Mouse (Mus musculus) large intestine, adult 2 months (tissue): ENCODE results near the gene Fam222b. TPM values are rescaled to one million over a fixed set of nuclear protein-coding genes. Genes with fewer than 3 reads are reported as not detected.

Experiments
- DNase-seq: peaks from one replicate; pipeline ENCODE4 v3.0.0-alpha.2; 2012; ENCODE audit warnings: low read depth, low spot score
- WGBS: fragments of 180-500 bp; shearing (Covaris S2); methylation state at CpG from one replicate; pipeline ENCODE4 v1.1.7; 2018; 5-methylcytosine and 5-hydroxymethylcytosine counted together
- polyA plus RNA-seq: library from polyadenylated mRNA; depleted of rRNA; stranded (reverse); fragments of >200 nt; gene quantifications from 2 replicates; pipeline ENCODE4 v1.2.3, GENCODE M21; 2012; rRNA removed

Fam222b gene
- polyA plus RNA-seq, 1 experiment: 7.8 TPM

GRCm38 (mm10) chr11:78193113-78193512 is 98.7 kb downstream of the Fam222b start, which contains the start of gene Proca1:
Proca1 (plus strand) TSS chr11:78193392.
- no peak for DNase-seq
- 33% methylated on average over 1 of the region's 1 CpGs for WGBS

- 1% methylated on average over 30 of the region's 30 CpGs for WGBS
- DNase-seq: no peak
Measured at GRCm38 (mm10) chr11:78194411-78195100, 100.1 kb downstream of the Fam222b start.

GRCm38 (mm10) chr11:78195101-78195863 is 100.8 kb downstream of the Fam222b start:
- 59% methylated on average over 23 of the region's 23 CpGs for WGBS
- DNase-seq: no peak

DNA sequence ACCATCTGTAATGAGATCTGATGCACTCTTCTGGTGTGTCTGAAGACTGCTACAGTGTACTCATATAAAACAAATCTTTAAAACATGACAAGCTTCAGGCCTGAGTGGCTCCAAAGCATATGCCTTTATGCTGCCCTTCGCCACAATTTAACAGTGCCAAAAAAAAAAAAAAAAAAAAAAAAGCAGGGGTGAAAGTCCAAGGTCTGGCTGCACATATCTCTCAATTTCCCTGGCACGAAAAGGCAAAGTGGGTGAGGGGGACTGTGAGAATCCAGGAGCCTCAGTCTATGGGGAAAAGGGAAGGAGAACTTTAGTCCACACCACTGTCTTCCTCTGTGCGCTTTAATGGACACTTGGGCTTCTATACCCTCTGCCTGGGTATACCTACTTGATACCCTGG is 107.9 kb downstream of the Fam222b start:
- DNase-seq: no peak
- 48% methylated on average over 3 of the region's 3 CpGs for WGBS

- WGBS: 82% methylated on average over 6 of the region's 6 CpGs
- no peak for DNase-seq
Measured at GRCm38 (mm10) chr11:78204287-78204686, 109.8 kb downstream of the Fam222b start.

DNA sequence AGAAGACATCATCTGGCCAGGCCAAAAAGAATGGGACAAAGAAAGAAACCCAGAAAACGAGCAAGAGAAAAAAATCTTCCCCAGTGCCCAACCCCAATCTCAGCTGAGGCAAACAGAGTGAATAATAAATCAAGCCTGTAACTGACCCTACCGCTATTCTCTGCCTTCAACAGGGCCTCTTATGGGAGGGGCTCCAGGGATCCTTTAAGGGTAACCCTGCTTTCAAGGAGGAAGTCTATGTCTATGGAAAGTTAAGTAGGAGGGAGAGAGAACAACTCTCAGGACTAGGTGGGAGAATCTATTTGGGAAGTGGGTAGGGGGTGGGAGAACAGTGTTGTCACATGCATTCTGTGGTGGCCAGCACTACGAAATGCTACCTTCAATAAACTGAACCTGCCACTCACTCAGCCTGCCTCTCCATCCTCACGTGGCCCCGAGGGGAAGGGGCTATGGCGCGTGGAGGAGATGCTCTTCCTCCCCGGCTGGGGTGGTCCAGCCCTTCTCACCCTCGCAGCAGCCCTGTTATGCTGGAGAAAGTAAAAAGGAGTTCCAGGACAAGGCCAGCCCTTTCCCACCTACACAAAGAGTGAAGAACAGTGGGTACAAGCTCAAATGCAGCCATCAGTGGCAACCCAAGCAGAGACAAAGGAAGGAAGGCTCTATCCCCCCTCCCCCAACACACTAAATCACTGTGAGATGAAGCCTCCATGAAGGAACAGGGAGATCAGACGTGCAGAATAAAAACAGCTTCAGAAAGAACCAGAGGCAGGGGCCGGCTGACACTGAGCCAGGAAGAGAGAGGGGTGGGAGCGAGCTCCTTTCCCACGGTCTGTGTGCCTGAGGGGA is 111.1 kb downstream of the Fam222b start:
- 66% methylated on average over 13 of the region's 13 CpGs for WGBS
- DNase-seq: no peak

Other genes starting within 250 kb of the Fam222b start
- 8.4 and 21.5 TPM in 2 replicates for gene Pipox, start 200.6 kb upstream of the Fam222b start, polyA plus RNA-seq
- 0.18 and 0.48 TPM in 2 replicates for gene Sez6, start 163.9 kb upstream of the Fam222b start, polyA plus RNA-seq
- 27.0 and 41.8 TPM in 2 replicates for gene Phf12, start 111.9 kb upstream of the Fam222b start, polyA plus RNA-seq
- 4.7 and 5.0 TPM in 2 replicates for gene Dhrs13, start 62.4 kb upstream of the Fam222b start, polyA plus RNA-seq
- gene Flot2, start 56.7 kb upstream of the Fam222b start, polyA plus RNA-seq: 27.9 and 33.9 TPM in 2 replicates
- gene Eral1, start 14.3 kb upstream of the Fam222b start, polyA plus RNA-seq: 26.1 and 27.3 TPM in 2 replicates
- 68.9 and 93.3 TPM in 2 replicates for gene Traf4, start 70.9 kb downstream of the Fam222b start, polyA plus RNA-seq
- 6.6 and 9.1 TPM in 2 replicates for gene Nek8, start 82.0 kb downstream of the Fam222b start, polyA plus RNA-seq
- gene Tlcd1, start 82.1 kb downstream of the Fam222b start, polyA plus RNA-seq: 6.8 and 15.2 TPM in 2 replicates
- 262 and 337 TPM in 2 replicates for gene Rpl23a, start 88.9 kb downstream of the Fam222b start, polyA plus RNA-seq
- gene Rab34, start 93.8 kb downstream of the Fam222b start, polyA plus RNA-seq: 10.7 and 11.2 TPM in 2 replicates
- 0.30 TPM in 1 of 2 replicates, not detected in the other for gene Proca1, start 98.7 kb downstream of the Fam222b start, polyA plus RNA-seq
- 94.8 and 111 TPM in 2 replicates for gene Sdf2, start 151.1 kb downstream of the Fam222b start, polyA plus RNA-seq
- 17.4 and 19.8 TPM in 2 replicates for gene Supt6, start 151.3 kb downstream of the Fam222b start, polyA plus RNA-seq
- gene 2610507B11Rik, start 167.1 kb downstream of the Fam222b start, polyA plus RNA-seq: 49.5 and 72.1 TPM in 2 replicates
- 0.22 and 0.32 TPM in 2 replicates for gene BC030499, start 196.2 kb downstream of the Fam222b start, polyA plus RNA-seq
- gene Spag5, start 206.9 kb downstream of the Fam222b start, polyA plus RNA-seq: 11.2 and 15.8 TPM in 2 replicates
- gene Aldoc, start 228.3 kb downstream of the Fam222b start, polyA plus RNA-seq: 7.0 and 7.4 TPM in 2 replicates
- 64.4 and 82.0 TPM in 2 replicates for gene Pigs, start 233.8 kb downstream of the Fam222b start, polyA plus RNA-seq
- 27.1 and 31.2 TPM in 2 replicates for gene Unc119, start 248.8 kb downstream of the Fam222b start, polyA plus RNA-seq